Mouse (Mus musculus): Measurements from ENCODE around the gene Cdk5rap2. TPM values are rescaled to one million over a fixed set of nuclear protein-coding genes. Genes with fewer than 3 reads are reported as not detected.
A peak's percentile ranks its signal among the peaks of the same experiment; 100 is the strongest.

Cdk5rap2 gene
- polyA plus RNA-seq, 1 experiment from 2014 or later = 15.9 TPM

DNA sequence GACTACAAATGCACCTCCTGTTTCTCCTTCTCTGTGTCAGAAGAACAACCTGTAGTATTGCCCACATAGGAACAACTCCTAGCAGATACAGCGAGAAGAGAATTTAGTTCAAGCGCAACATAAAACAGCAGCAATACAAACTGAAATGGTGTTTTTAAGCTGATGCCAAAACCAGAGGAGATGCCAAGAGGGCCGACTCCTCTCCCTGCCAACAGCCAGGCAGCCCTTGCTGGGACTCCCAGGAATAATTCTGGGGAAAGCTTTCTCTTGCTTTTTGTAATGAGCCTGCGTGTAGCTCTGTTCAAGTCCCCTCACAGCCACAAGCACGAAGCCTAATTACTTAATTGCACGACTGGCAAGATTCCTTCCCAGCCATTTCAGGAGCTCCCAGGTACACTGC lies 120.9 kb downstream of the Cdk5rap2 start:
- peaks cover 47% of the 10 kb centered on the region for H3K36me3 ChIP-seq (ENCODE audit: poor library complexity, severe bottlenecking)
- no peak for ATAC-seq
- no peak overlapping the region for H3K4me2 ChIP-seq
- H3K27me3 ChIP-seq = no peaks in the 10 kb centered on the region
- no peak overlapping the region for H3K4me3 ChIP-seq
- 84% methylated on average over 6 of the region's 6 CpGs for WGBS
- H3K4me1 ChIP-seq = no peaks in the 10 kb centered on the region
- H3K27ac ChIP-seq = no peak overlapping the region
- H3K9ac ChIP-seq = no peak overlapping the region
- no peaks in the 10 kb centered on the region for H3K9me3 ChIP-seq (replicated peaks)

DNA sequence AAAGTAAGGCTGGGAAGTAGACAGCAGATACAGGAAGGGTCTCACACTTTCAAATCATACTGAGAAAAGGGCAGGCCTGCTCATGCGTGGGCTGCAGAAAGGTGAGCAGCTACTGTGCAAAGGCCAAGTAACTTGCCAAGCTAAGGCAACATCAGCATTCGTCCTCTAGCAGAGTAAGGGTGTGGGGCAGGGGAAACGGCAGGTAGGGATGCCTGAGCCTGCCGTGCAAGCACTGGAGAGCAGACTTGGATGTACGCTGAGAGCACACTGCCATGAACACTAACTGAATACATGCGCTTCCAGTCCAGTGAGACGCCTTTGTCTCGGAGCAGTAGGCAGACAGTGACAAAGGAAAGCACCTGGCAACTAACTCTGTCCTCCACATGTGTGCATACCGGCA lies 127.1 kb downstream of the Cdk5rap2 start:
- Histone ChIP-seq H3K27ac (no peak overlapping the region), H3K4me2 (no peak overlapping the region), H3K27me3 (no peaks in the 10 kb centered on the region), H3K9ac (no peak overlapping the region), H3K4me3 (no peak overlapping the region), H3K36me3 (ENCODE audit: poor library complexity, severe bottlenecking) (peaks cover 63% of the 10 kb centered on the region), H3K4me1 (no peaks in the 10 kb centered on the region), H3K9me3 (replicated peaks) (no peaks in the 10 kb centered on the region)
- 0 out of 2 replicates have a peak, but pooled peaks have one; percentile 24 for ATAC-seq
- WGBS = 89% methylated on average over 9 of the region's 9 CpGs

DNA sequence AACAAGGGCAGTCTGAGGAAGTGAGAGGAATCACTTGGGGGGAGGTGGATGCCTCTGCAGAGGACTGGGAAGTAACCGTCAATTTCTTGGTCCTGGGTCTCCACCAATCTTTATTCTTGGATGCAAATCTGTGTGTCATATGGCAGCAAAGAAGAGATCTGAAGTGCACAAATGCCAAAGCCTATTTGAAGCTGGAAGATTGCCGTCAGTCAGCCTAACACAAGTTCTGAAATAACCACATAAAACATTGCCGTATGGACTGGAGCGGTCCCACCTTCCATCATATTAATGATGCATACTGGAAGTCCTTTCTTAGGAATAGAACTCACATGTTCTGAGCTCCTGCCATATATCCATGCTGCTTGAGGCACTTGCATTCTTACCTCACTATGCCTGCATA lies 131.4 kb downstream of the Cdk5rap2 start:
- Histone ChIP-seq H3K4me1 (no peaks in the 10 kb centered on the region), H3K27me3 (no peaks in the 10 kb centered on the region), H3K9ac (no peak overlapping the region), H3K4me3 (no peak overlapping the region), H3K4me2 (no peak overlapping the region), H3K27ac (no peak overlapping the region), H3K36me3 (ENCODE audit: poor library complexity, severe bottlenecking) (peaks cover 58% of the 10 kb centered on the region), H3K9me3 (replicated peaks) (no peaks in the 10 kb centered on the region)
- ATAC-seq = peak; percentile 38; the same call in 1 of the 2 replicates
- 91% methylated on average over 4 of the region's 4 CpGs for WGBS

DNA sequence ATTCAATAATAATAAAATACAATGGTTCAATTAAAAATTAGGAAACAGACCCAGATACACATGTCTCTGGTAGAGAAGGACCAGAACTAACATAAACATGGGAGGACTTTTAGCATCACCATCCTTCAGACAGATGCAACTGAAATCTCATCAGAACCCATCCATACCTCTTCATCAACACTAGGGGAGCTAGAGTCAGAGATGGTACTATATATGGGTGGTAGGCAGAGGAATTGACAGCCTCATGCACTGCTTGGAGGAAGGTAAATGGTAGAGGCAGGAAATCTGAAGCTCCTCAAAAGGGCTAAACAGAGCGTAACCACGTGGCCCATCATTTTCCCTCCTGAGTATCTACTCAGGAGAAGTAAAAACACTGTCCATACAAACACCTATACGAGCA lies 132.2 kb downstream of the Cdk5rap2 start:
- ATAC-seq = peak; percentile 20; the same call in 1 of the 2 replicates
- H3K4me1 ChIP-seq = no peaks in the 10 kb centered on the region
- no peak overlapping the region for H3K9ac ChIP-seq
- H3K4me3 ChIP-seq = no peak overlapping the region
- H3K9me3 ChIP-seq (replicated peaks) = no peaks in the 10 kb centered on the region
- H3K36me3 ChIP-seq (ENCODE audit: poor library complexity, severe bottlenecking) = peaks cover 50% of the 10 kb centered on the region
- H3K27me3 ChIP-seq = no peaks in the 10 kb centered on the region
- no peak overlapping the region for H3K27ac ChIP-seq
- no peak overlapping the region for H3K4me2 ChIP-seq
- WGBS = 94% methylated on average over 3 of the region's 3 CpGs

DNA sequence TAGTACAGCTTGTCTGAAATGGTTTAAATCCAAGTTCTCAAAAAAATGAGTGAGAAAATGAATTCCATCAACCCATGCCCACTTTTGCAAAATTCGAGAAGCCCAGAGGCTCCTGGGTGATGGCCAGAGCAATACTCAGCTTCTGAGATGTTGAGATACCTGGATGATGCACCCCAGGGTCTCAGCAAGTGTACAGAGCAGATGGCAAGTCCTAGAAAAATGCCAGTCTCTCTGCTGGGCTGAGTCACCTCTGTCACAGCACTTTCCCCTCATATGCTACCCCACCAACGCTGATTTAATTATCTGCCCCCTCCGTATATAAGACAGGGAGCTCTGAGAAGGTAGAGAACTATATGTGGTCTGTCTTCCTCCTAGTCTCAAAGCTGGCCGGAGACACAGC lies 137.3 kb downstream of the Cdk5rap2 start:
- Histone ChIP-seq H3K27ac (no peak overlapping the region), H3K4me1 (no peaks in the 10 kb centered on the region), H3K27me3 (no peaks in the 10 kb centered on the region), H3K4me3 (no peak overlapping the region), H3K4me2 (no peak overlapping the region), H3K9me3 (replicated peaks) (no peaks in the 10 kb centered on the region), H3K36me3 (ENCODE audit: poor library complexity, severe bottlenecking) (peaks cover 37% of the 10 kb centered on the region), H3K9ac (no peak overlapping the region)
- no peak for ATAC-seq
- 89% methylated on average over 4 of the region's 4 CpGs for WGBS

DNA sequence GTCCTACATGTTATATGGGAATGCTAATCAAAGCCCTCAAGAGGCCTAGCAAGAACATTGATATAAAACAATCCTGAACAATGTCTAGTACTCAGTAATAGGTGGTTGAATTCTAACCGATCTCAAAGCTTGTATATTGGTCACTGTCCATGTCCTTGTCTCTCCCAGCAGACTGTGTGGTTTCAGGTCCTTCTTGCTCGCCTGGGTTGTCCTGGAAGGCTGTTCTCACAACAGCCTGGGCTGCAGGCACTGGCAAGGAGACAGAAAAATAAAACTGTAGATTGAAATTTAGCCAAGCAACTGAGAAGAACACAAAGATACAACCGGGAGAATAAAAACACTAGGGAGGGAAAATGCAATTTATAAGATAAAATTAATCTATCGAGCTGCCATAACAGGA lies 137.7 kb downstream of the Cdk5rap2 start:
- no peak overlapping the region for H3K27ac ChIP-seq
- H3K9me3 ChIP-seq (replicated peaks) = no peaks in the 10 kb centered on the region
- H3K4me3 ChIP-seq = no peak overlapping the region
- H3K27me3 ChIP-seq = no peaks in the 10 kb centered on the region
- 89% methylated on average over 4 of the region's 4 CpGs for WGBS
- no peak overlapping the region for H3K9ac ChIP-seq
- H3K4me2 ChIP-seq = no peak overlapping the region
- peaks cover 37% of the 10 kb centered on the region for H3K36me3 ChIP-seq (ENCODE audit: poor library complexity, severe bottlenecking)
- no peaks in the 10 kb centered on the region for H3K4me1 ChIP-seq
- no peak for ATAC-seq

DNA sequence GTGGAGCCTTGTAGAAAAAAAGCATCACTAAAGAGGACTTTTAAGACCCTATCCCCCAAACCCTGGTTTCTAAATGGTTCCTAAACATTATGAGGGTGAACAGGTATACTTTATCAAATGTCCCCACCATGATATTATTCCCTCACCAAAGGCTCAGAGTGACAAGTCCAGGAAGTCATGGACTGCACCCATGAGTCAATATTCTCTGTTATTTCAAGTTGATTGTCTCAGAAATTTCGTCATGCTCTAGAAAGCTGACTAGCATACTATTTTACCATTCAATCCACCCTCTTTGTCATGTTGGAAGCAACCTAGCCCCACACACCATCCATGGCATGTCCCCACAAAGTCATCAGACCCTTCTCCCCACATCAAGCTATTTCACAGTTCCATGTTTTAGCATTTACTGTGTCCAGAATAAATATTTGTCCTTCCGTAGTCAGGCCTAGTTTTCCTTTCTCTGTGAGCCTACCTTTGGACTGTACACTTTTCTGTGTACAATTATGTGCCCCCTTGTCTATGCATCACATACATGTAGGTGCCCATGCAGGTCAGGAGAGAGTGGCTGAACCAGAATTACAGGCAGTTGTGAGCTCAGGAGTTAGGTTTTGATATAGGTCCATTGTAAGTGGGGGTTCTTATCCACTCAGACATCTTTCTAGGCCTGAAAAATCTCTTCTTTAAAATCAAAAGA lies 142.9 kb downstream of the Cdk5rap2 start:
- Histone ChIP-seq H3K4me1 (no peaks in the 10 kb centered on the region), H3K27me3 (no peaks in the 10 kb centered on the region), H3K4me2 (no peak overlapping the region), H3K27ac (no peak overlapping the region), H3K9me3 (replicated peaks) (no peaks in the 10 kb centered on the region), H3K4me3 (no peak overlapping the region), H3K36me3 (ENCODE audit: poor library complexity, severe bottlenecking) (peaks cover 62% of the 10 kb centered on the region), H3K9ac (no peak overlapping the region)
- no peak for ATAC-seq
- 90% methylated on average over 2 of the region's 2 CpGs for WGBS

DNA sequence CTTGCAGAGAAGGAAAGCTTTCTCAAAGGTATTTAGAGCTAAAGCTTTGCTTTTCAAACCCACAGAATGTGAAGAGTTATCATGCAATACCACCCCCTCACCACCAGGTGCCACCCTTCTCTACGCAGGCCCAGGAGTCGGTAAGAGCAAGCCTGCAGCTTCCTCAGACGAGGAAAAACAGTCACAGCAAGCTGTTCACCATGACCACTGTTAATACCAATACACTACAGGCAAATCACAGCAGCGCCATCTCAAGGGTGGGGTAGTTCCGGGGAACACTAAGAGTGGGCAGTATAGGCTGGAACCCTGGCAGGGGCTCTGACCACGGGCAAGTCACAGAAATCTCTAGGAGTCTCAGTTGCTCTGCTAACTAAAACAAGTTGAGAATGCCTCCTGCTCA lies 145.0 kb downstream of the Cdk5rap2 start:
- no peak overlapping the region for H3K9ac ChIP-seq
- H3K4me3 ChIP-seq = no peak overlapping the region
- H3K9me3 ChIP-seq (replicated peaks) = no peaks in the 10 kb centered on the region
- H3K36me3 ChIP-seq (ENCODE audit: poor library complexity, severe bottlenecking) = peaks cover 56% of the 10 kb centered on the region
- no peak overlapping the region for H3K27ac ChIP-seq
- no peaks in the 10 kb centered on the region for H3K4me1 ChIP-seq
- no peaks in the 10 kb centered on the region for H3K27me3 ChIP-seq
- peak; percentile 57 for ATAC-seq
- H3K4me2 ChIP-seq = no peak overlapping the region
- WGBS = 63% methylated on average over 6 of the region's 6 CpGs

DNA sequence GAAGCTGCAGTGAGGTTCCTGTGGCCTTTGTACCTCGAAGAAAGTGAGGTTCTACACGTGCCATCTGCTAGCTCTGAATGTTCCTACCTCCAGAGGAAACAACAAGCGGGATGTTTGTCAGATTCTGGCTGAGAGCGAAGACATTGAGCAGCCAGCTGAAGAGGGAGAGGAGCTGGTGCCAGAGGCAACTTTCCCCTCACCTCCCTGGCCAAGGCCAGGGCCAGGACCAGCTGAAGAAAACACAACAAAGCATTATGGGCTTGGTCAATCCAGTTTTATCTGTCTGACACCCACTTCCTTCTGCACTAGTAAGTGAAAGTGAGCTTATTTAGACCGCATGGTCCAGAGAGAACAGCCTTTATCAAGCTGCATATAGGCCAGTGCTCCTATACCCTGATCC lies 147.4 kb downstream of the Cdk5rap2 start:
- Histone ChIP-seq H3K36me3 (ENCODE audit: poor library complexity, severe bottlenecking) (peaks cover 61% of the 10 kb centered on the region), H3K9ac (no peak overlapping the region), H3K4me2 (no peak overlapping the region), H3K27ac (no peak overlapping the region), H3K27me3 (no peaks in the 10 kb centered on the region), H3K4me1 (peaks cover 15% of the 10 kb centered on the region), H3K4me3 (no peak overlapping the region), H3K9me3 (replicated peaks) (no peaks in the 10 kb centered on the region)
- no peak for ATAC-seq
- WGBS = 90% methylated on average over 5 of the region's 5 CpGs

DNA sequence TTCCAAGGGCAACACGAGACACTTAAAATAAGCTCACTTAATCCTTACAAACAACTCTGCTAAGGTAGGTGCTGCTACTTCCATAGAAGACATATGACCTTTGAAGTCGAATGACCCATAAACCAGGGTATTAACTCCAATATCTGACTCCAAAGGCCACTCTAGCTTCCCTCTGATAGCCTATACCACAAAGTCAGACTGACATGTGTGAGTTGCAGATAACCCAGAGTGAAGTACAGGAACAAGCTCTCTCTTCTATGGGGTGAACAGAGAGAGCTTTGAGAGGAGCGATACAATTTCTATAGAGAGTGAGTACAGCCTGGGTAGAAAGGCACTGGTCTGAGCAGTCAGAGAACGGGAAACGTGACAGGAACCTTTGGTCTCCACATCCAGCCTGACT lies 148.9 kb downstream of the Cdk5rap2 start:
- H3K9me3 ChIP-seq (replicated peaks) = no peaks in the 10 kb centered on the region
- 87% methylated on average over 5 of the region's 5 CpGs for WGBS
- H3K27me3 ChIP-seq = no peaks in the 10 kb centered on the region
- H3K9ac ChIP-seq = no peak overlapping the region
- H3K4me3 ChIP-seq = no peak overlapping the region
- H3K36me3 ChIP-seq (ENCODE audit: poor library complexity, severe bottlenecking) = peaks cover 61% of the 10 kb centered on the region
- H3K4me2 ChIP-seq = no peak overlapping the region
- no peak for ATAC-seq
- H3K27ac ChIP-seq = no peak overlapping the region
- H3K4me1 ChIP-seq = peaks cover 15% of the 10 kb centered on the region

DNA sequence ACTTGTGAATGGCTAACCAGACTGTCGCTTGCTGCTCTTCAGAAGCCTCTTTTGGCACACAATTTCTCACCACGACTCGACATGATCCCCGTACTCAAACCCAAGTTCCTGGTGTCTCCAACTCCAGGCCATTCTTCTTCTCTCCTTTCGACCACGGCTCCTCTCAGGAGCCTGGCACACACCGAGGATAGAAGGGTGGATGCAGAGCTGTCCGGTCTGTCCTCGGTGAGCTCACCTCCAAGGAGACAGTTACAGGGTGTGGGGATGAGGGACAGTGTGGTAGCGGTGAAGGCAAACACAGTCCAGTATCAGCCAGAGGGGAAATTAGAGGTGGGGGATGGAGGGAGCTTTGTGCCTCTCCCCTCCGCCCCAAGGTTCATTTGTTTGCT lies 149.8 kb downstream of the Cdk5rap2 start:
- H3K4me3 ChIP-seq = no peak overlapping the region
- peaks cover 15% of the 10 kb centered on the region for H3K4me1 ChIP-seq
- 91% methylated on average over 11 of the region's 11 CpGs for WGBS
- 0 out of 2 replicates have a peak, but pooled peaks have one; percentile 29 for ATAC-seq
- H3K9ac ChIP-seq = no peak overlapping the region
- H3K27me3 ChIP-seq = no peaks in the 10 kb centered on the region
- peaks cover 54% of the 10 kb centered on the region for H3K36me3 ChIP-seq (ENCODE audit: poor library complexity, severe bottlenecking)
- H3K27ac ChIP-seq = peak overlapping the region; percentile 2; the same call in 1 of the 2 replicates
- H3K9me3 ChIP-seq (replicated peaks) = no peaks in the 10 kb centered on the region
- no peak overlapping the region for H3K4me2 ChIP-seq

DNA sequence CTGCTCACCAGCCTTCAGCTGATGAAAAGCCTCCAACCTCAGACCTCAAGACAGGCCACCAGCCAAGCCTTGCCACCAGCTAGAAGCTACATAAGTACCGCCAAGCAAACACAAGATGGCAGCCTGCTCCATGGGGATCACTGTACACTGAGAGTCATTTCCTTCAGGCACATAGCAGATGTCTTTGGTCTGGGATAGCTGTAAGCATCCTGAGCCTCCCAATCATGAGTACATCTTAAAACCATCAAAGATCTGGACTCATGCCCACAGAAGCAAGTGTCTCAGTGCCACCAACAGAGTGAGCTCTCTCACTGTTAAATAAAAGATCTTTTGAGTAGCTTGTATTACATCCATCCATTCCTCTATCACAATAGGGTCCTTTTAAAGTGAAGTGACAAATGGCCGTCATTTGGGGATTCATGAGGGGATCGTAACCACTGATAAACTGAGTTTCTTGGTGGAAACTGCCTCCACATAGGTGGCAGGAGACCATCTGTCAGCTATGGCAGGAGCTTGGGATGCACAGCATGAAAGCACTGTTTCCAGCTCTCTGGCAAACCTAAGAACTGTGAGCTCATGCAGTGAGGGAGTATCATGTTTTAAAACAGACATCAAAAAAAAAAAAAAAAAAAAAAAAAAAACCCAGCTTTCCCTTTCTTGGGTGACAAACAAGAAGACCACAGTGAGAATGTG lies 150.4 kb downstream of the Cdk5rap2 start:
- H3K27me3 ChIP-seq = no peaks in the 10 kb centered on the region
- WGBS = 68% methylated on average over 3 of the region's 3 CpGs
- peak overlapping the region; percentile 2; the same call in 1 of the 2 replicates for H3K27ac ChIP-seq
- peaks cover 15% of the 10 kb centered on the region for H3K4me1 ChIP-seq
- H3K36me3 ChIP-seq (ENCODE audit: poor library complexity, severe bottlenecking) = peaks cover 53% of the 10 kb centered on the region
- H3K4me3 ChIP-seq = no peak overlapping the region
- H3K9ac ChIP-seq = no peak overlapping the region
- no peak overlapping the region for H3K4me2 ChIP-seq
- no peaks in the 10 kb centered on the region for H3K9me3 ChIP-seq (replicated peaks)
- ATAC-seq = peak; percentile 82
